Mouse (Mus musculus): ENCODE measurements around the gene Tmc6.

Gene Tmc6

GRCm38 (mm10) chr11:117781199-117781821 lies 688 bp downstream of the Tmc6 start:
- peak; percentile 76 for DNase-seq (ENCODE audit: low read depth, low spot score)

GRCm38 (mm10) chr11:117780582-117781111 lies 1.4 kb downstream of the Tmc6 start:
- DNase-seq (ENCODE audit: low read depth, low spot score): peak; percentile 97

- no peak for DNase-seq (ENCODE audit: low read depth, low spot score)
Measured at GRCm38 (mm10) chr11:117780199-117780515, 1.8 kb downstream of the Tmc6 start.

- DNase-seq (ENCODE audit: low read depth, low spot score): no peak
Measured at GRCm38 (mm10) chr11:117779434-117780198, 2.4 kb downstream of the Tmc6 start.

GRCm38 (mm10) chr11:117778851-117779433 lies 3.1 kb downstream of the Tmc6 start:
- peak; percentile 42 for DNase-seq (ENCODE audit: low read depth, low spot score)

GRCm38 (mm10) chr11:117778031-117778430 lies 4.0 kb downstream of the Tmc6 start:
- no peak for DNase-seq (ENCODE audit: low read depth, low spot score)

GRCm38 (mm10) chr11:117777111-117777510 lies 4.9 kb downstream of the Tmc6 start:
- DNase-seq (ENCODE audit: low read depth, low spot score): no peak

- no peak for DNase-seq (ENCODE audit: low read depth, low spot score)
Measured at GRCm38 (mm10) chr11:117776085-117776792, 5.8 kb downstream of the Tmc6 start.

- DNase-seq (ENCODE audit: low read depth, low spot score): no peak
Measured at GRCm38 (mm10) chr11:117775540-117775939, 6.5 kb downstream of the Tmc6 start.

- DNase-seq (ENCODE audit: low read depth, low spot score): no peak
Measured at GRCm38 (mm10) chr11:117774925-117775324, 7.1 kb downstream of the Tmc6 start.

GRCm38 (mm10) chr11:117772352-117772751 lies 9.6 kb downstream of the Tmc6 start:
- no peak for DNase-seq (ENCODE audit: low read depth, low spot score)

GRCm38 (mm10) chr11:117770407-117770806 lies 11.6 kb downstream of the Tmc6 start:
- DNase-seq (ENCODE audit: low read depth, low spot score): no peak

GRCm38 (mm10) chr11:117769683-117770047 lies 12.3 kb downstream of the Tmc6 start:
- DNase-seq (ENCODE audit: low read depth, low spot score): no peak

GRCm38 (mm10) chr11:117768725-117769682 lies 13.0 kb downstream of the Tmc6 start:
- no peak for DNase-seq (ENCODE audit: low read depth, low spot score)

GRCm38 (mm10) chr11:117766275-117766674 lies 15.7 kb downstream of the Tmc6 start:
- DNase-seq (ENCODE audit: low read depth, low spot score): no peak

GRCm38 (mm10) chr11:117765361-117765760 lies 16.6 kb downstream of the Tmc6 start:
- DNase-seq (ENCODE audit: low read depth, low spot score): no peak

GRCm38 (mm10) chr11:117764319-117764718 lies 17.7 kb downstream of the Tmc6 start:
- no peak for DNase-seq (ENCODE audit: low read depth, low spot score)

GRCm38 (mm10) chr11:117762246-117762645 lies 19.8 kb downstream of the Tmc6 start:
- peak; percentile 58 for DNase-seq (ENCODE audit: low read depth, low spot score)

- DNase-seq (ENCODE audit: low read depth, low spot score): no peak
Measured at GRCm38 (mm10) chr11:117761801-117762200, 20.2 kb downstream of the Tmc6 start.

- DNase-seq (ENCODE audit: low read depth, low spot score): no peak
Measured at GRCm38 (mm10) chr11:117760374-117761119, 21.5 kb downstream of the Tmc6 start.

All from ES-CJ7 (cell line).